Mouse (Mus musculus): ENCODE measurements around the gene Dapp1.
"Not testable (repeated sequence)": the region's sequence is repeated elsewhere in the genome, so short reads cannot be mapped to it uniquely, and the experiment has no call there.

Gene Dapp1

DNA sequence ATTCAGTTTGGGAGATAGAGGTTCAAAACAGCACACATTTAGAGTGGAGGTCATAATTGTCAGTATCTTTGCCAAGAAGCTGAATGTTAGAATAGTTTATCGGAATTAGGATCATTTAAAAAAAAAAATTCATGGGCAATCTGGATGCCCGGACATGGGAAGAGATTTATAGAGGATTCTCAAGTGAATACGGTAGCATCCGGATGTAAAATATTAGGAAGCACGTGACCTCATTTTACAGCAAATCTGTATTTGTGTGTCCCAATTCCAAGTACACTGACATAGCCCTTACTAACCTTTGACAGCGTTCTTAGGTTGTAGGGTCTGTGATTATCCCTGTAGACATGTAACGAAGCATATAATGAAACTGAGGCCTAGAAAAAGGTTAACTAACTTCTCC lies 61.9 kb downstream of the Dapp1 start:
- DNase-seq (ENCODE audit: low spot score in 2 of 2): no peak

DNA sequence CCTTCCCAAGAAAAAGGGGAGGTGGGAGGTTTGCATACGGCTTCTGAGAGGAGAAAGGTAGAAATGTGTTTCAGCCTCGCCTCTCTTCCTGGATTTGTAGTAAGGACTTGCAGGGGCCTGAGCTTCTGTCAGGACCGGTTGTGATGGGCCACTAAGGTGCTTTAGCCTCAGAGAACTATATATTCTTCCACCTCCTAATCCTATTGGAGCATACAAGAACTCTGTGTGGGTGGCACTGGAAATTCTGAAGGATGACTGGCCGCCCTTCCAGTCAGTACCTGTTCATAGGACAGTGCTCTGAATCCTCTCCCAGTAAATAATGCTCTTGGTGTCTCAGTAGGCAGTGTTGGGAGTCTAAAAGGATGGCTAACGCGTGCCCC lies 62.4 kb downstream of the Dapp1 start:
- no peak for DNase-seq (ENCODE audit: low spot score in 2 of 2)

GRCm38 (mm10) chr3:137918172-137918931 lies 63.0 kb downstream of the Dapp1 start, which contains the start of gene Lamtor3:
TSS of gene Lamtor3 (plus strand) at chr3:137918506.
- DNase-seq (ENCODE audit: low spot score in 2 of 2): peak; percentile 84 to 87

GRCm38 (mm10) chr3:137917694-137918171 lies 63.6 kb downstream of the Dapp1 start:
- no peak for DNase-seq (ENCODE audit: low spot score in 2 of 2)

DNA sequence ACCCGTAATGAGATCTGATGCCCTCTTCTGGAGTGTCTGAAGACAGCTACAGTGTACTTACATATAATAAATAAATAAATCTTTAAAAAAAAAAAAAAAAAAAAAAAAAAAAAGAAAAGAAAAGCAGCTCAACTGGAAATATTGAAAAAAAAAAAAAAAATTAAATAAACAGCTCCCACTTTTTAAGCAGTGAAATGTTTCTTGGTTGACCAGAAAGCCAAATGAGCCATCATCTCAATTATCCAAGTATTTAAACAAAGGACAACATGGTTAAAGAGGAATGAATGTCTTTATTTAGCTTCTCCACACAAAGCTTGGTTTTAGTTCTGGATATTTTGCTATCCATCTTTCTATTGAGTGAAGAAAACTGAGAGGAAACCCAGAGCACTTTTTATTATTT lies 66.8 kb downstream of the Dapp1 start:
- DNase-seq (ENCODE audit: low spot score in 2 of 2): not testable (repeated sequence)

DNA sequence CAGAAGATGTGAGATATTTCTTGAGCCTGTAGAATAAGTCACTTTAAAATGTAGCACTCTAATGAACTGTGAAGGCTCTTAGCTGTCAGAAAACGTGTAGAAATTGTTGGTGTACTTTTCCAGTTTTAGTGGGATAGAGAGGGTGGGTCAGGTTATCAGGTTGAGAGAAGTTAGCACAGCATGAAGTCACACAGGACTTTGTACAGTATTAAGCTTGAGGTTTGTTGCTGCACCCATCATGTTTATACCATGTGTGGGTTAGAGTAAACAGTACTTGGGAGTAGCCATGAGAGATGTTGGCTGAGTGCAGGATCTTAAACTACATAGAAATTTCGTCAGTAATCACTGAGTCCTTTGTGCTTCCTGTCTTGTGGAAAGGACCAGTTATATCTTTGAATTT lies 68.3 kb downstream of the Dapp1 start:
- no peak for DNase-seq (ENCODE audit: low spot score in 2 of 2)

GRCm38 (mm10) chr3:137900149-137900548 lies 81.2 kb downstream of the Dapp1 start:
- DNase-seq (ENCODE audit: low spot score in 2 of 2): no peak

- no peak for DNase-seq (ENCODE audit: low spot score in 2 of 2)
These were observed 83.7 kb downstream of the Dapp1 start for GRCm38 (mm10) chr3:137897685-137898084.

- DNase-seq (ENCODE audit: low spot score in 2 of 2): no peak
These were observed 84.5 kb downstream of the Dapp1 start for GRCm38 (mm10) chr3:137896867-137897266.

DNA sequence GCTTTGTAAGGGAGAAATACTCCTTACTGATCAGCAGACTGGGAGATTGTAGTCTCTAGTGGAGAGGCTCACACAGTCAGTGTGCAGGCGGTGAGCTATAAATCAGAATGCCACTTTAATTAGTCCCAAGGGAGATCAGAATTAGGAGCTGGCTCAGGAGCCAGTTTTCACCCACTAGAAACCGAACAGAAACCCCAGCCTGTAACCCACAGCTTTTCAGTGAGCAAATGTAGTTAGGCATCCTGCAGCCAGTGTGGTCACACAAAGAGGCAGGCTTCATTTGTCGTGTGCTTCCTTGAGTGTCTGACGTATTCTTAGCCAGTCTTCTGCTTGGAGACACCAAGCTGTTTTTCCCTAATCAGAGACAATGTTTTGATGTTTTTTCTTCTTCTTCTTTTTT lies 85.0 kb downstream of the Dapp1 start:
- DNase-seq (ENCODE audit: low spot score in 2 of 2): peak in 1 of 2 experiments; percentile 8

DNA sequence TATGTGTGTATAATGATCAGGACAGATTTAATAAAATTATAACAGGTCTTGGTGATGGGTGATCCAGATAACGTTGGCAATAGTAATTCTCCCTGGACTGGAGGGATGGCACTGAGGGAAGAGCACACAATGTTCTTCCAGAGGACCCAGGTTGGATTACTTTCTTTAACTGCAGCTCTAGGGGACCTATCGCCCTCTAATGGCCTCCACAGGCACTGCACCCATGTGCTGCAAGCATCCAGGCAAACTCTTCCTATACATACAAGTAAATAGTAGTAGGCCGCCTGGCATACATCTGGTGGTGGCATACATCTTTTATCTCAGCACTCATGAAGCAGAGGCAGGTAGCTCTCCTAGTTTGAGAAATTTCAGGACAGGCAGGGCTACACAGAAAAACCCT lies 86.1 kb downstream of the Dapp1 start:
- no peak for DNase-seq (ENCODE audit: low spot score in 2 of 2)

DNA sequence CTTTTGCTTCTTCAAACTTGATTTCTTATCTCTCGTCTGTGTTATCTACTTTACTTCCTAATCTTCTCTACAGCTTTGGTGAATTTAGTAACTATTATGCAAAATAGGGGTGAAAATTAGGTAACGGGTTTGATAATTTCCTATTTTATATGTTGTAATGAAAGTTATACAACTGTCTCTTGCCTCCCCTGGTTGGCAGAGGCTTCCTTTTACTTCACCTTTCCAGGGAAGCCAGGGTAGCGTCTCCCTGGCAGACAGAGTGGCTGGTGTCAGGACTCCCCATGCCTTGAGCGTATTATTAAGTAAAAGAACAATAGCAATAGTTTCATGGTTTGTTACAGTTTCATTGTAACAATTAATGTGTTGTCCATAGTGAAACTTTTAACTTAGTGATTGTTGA lies 87.6 kb downstream of the Dapp1 start:
- DNase-seq (ENCODE audit: low spot score in 2 of 2): no peak

- no peak for DNase-seq (ENCODE audit: low spot score in 2 of 2)
These were observed 89.2 kb downstream of the Dapp1 start for GRCm38 (mm10) chr3:137892118-137892517.

DNA sequence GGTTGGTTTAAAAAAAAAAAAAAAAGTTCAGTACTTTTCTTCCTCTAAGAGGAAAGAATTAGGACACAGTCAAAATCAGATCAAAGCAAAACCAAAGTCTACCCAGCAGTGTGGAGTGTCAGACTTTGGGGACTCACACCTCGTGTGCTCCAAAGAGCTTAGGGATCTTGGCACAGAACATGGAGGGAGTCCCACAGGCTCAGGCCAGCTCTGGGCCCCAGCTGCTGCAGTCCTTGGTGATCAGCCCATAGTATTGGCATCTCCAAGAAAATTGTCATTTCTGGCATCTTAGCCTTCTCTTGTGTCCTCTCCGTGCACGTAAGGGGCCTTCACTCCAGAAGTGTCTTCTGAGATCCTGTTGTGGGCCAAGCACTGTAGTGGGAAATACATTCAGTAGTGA lies 90.3 kb downstream of the Dapp1 start:
- DNase-seq (ENCODE audit: low spot score in 2 of 2): no peak

- no peak for DNase-seq (ENCODE audit: low spot score in 2 of 2)
These were observed 93.4 kb downstream of the Dapp1 start for GRCm38 (mm10) chr3:137887961-137888360.

DNA sequence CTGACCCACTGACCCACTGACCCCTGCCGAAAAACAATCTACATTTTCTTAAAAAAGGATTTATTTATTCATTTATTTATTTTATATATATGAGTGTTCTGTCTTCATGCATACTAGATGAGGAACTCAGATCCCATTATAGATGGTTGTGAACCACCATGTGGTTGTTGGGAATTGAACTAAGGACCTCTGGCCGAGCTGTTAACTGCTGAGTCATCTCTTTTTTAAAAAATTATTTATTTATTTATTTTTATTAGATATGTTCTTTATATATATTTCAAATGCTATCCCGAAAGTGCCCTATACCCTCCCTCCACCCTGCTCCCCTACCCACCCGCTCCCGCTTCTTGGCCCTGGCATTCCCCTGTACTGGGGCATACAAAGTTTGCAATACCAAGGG lies 100.3 kb downstream of the Dapp1 start:
- DNase-seq (ENCODE audit: low spot score in 2 of 2): no peak

Measured in spleen, postnatal 36 days (tissue).